Mouse (Mus musculus) neural tube, embryonic 12.5 days (tissue): ENCODE measurements around the gene Arntl. TPM values are rescaled to one million over a fixed set of nuclear protein-coding genes. Genes with fewer than 3 reads are reported as not detected.

ENCODE experiments used
- ATAC-seq: fragments of 200-750 bp; cut with Nextera tagmentation; 2 replicates; pipeline ENCODE4 v1.8.0; 2017; ENCODE audit warnings: low read depth, mild to moderate bottlenecking, moderate TSS enrichment, moderate library complexity; ENCODE audit not compliant: low FRiP score
- H3K27ac ChIP-seq: fragments of 300-500 bp; sonication (generic); 2 replicates; pipeline ENCODE4 v1.5.1; 2016
- H3K27me3 ChIP-seq: fragments of 300-500 bp; sonication (generic); replicated peaks from 2 replicates; pipeline ENCODE4 v1.6.1; 2016; ENCODE audit warnings: mild to moderate bottlenecking
- H3K36me3 ChIP-seq: fragments of 300-500 bp; sonication (generic); 2 replicates; pipeline ENCODE4 v1.6.1; 2016; ENCODE audit warnings: mild to moderate bottlenecking
- H3K4me1 ChIP-seq: fragments of 300-500 bp; sonication (generic); 2 replicates; pipeline ENCODE4 v1.6.1; 2016
- H3K4me2 ChIP-seq: fragments of 300-500 bp; sonication (generic); replicated peaks from 2 replicates; pipeline ENCODE4 v1.6.1; 2016; ENCODE audit warnings: mild to moderate bottlenecking
- H3K4me3 ChIP-seq: fragments of 300-500 bp; sonication (generic); 2 replicates; pipeline ENCODE4 v1.5.1; 2016
- H3K9ac ChIP-seq: fragments of 300-500 bp; sonication (generic); 2 replicates; pipeline ENCODE4 v1.6.1; 2016; ENCODE audit warnings: mild to moderate bottlenecking
- H3K9me3 ChIP-seq: fragments of 300-500 bp; sonication (generic); 2 replicates; pipeline ENCODE4 v1.6.1; 2016; ENCODE audit warnings: mild to moderate bottlenecking
- WGBS: fragments of 180-500 bp; shearing (Covaris S2); methylation state at CpG from one replicate; pipeline ENCODE4 v1.1.7; 2016; 5-methylcytosine and 5-hydroxymethylcytosine counted together
- polyA plus RNA-seq: library from polyadenylated mRNA; unstranded; fragments of >200 nt; fragmentation: Nextera tagmentation; extraction: Ambion mirVana; gene quantifications from 2 replicates; pipeline ENCODE4 v1.2.1, GENCODE M21; 2016

Arntl gene
- polyA plus RNA-seq, 1 experiment from 2014 or later: 7.6 TPM

DNA sequence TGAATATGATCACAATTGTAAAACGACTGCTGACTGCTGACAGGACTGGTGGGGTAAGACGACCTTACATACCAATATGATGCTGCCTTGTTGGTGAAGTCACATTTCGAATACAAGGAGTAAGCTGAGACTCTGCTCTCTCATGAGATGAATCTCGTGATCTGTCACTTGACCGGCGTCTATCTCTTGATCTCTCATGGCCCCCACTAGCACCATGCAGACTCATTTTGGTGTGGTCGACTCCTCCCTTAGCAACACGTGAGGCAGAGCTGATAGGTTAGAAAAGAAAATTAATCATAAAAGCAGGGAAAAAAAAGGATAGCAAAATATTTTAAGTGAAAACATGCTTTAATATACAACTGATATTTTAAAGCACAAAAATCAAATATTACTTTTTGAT lies 128.0 kb downstream of the Arntl start:
- Histone ChIP-seq H3K9ac (no peak overlapping the region), H3K4me3 (no peak overlapping the region), H3K4me1 (no peaks in the 10 kb centered on the region), H3K27ac (no peak overlapping the region), H3K36me3 (no peaks in the 10 kb centered on the region), H3K4me2 (no peak overlapping the region), H3K27me3 (no peaks in the 10 kb centered on the region), H3K9me3 (no peaks in the 10 kb centered on the region)
- ATAC-seq: no peak
- 89% methylated on average over 8 of the region's 8 CpGs for WGBS

GRCm38 (mm10) chr7:113347271-113347670 lies 140.0 kb downstream of the Arntl start:
- no peak overlapping the region for H3K4me2 ChIP-seq
- no peak overlapping the region for H3K4me3 ChIP-seq
- H3K9ac ChIP-seq: no peak overlapping the region
- no peaks in the 10 kb centered on the region for H3K36me3 ChIP-seq
- ATAC-seq: no peak
- no peaks in the 10 kb centered on the region for H3K9me3 ChIP-seq
- H3K4me1 ChIP-seq: no peaks in the 10 kb centered on the region
- no peaks in the 10 kb centered on the region for H3K27me3 ChIP-seq
- H3K27ac ChIP-seq: no peak overlapping the region
- 47% methylated on average over 4 of the region's 4 CpGs for WGBS

GRCm38 (mm10) chr7:113347694-113348093 lies 140.4 kb downstream of the Arntl start:
- Histone ChIP-seq H3K27ac (no peak overlapping the region), H3K9ac (no peak overlapping the region), H3K36me3 (no peaks in the 10 kb centered on the region), H3K27me3 (no peaks in the 10 kb centered on the region), H3K4me3 (no peak overlapping the region), H3K4me2 (no peak overlapping the region), H3K4me1 (no peaks in the 10 kb centered on the region), H3K9me3 (no peaks in the 10 kb centered on the region)
- WGBS: 97% methylated on average over 2 of the region's 2 CpGs
- ATAC-seq: no peak

DNA sequence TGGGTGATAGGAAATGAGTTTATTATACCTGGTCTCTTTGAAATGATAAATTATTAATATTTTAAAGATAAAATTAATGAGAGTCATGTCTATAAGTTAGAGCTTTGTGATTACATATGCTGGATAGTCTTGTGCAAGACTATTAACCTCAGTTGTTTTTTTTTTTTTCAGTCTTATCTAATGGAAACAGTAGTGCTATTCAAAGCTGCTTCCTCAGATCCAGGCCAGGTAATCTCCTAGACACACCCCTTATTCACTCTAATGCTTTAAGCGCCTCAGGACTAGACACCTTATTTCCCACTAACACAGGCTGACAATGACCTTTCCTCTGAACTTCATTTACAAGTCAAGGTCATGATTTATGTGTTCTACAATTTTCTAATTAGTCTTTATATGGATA lies 141.8 kb downstream of the Arntl start:
- no peaks in the 10 kb centered on the region for H3K9me3 ChIP-seq
- 91% methylated on average over 1 of the region's 1 CpGs for WGBS
- no peak overlapping the region for H3K4me3 ChIP-seq
- no peak for ATAC-seq
- no peaks in the 10 kb centered on the region for H3K4me1 ChIP-seq
- no peak overlapping the region for H3K4me2 ChIP-seq
- no peak overlapping the region for H3K27ac ChIP-seq
- no peak overlapping the region for H3K9ac ChIP-seq
- H3K36me3 ChIP-seq: no peaks in the 10 kb centered on the region
- H3K27me3 ChIP-seq: no peaks in the 10 kb centered on the region

Other genes starting within 250 kb of the Arntl start
- gene Btbd10, start 161.9 kb downstream of the Arntl start, polyA plus RNA-seq: 42.3 and 47.3 TPM in 2 replicates
- not detected in 2 replicates for gene Pth, start 181.1 kb downstream of the Arntl start, polyA plus RNA-seq